Mouse (Mus musculus): ENCODE measurements around the gene Tnfsf13. TPM values are rescaled to one million over a fixed set of nuclear protein-coding genes. Genes with fewer than 3 reads are reported as not detected.
"Not testable (repeated sequence)": the region's sequence is repeated elsewhere in the genome, so short reads cannot be mapped to it uniquely, and the experiment has no call there.

Tnfsf13 gene
- total RNA-seq, 2 experiments from 2014 or later: 1.6 to 2.1 TPM

DNA sequence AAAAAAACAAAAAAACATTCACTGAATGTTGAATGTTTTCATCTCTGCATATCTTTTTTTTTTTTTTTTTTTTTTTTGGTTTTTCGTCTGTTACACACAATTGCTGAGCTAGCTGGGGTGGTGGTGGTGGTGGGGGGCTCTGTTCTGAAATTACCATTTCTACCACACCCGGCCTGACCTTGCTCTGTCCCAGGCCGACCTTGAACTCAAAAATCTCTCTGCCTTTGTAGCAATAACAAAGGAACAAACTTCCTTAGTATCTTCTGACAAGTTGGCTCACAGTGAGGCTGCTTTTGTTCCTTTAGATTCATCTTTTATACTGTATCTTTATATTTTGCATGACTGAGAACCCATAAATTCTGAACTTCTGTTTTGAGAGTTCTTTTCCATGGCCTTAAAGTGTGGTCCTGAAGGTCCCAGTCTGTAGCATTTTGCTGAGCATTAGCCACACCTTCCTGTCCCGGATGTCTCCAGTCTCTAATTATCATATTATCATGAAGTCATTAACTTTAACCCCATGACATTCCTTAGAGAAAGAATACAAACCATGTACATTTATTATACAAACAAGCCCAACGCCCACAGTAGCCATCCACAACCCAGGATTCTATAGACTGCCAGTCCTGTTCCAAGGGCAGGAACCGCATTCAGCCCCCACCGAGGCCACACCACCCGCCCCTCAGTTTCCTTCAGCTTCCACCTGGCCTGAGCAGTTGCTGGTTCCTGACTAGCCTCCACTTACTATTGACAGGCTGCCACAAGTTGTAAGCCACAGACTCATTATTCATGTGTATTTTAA is 18.4 kb upstream of the Tnfsf13 start:
- DNase-seq: no peak

DNA sequence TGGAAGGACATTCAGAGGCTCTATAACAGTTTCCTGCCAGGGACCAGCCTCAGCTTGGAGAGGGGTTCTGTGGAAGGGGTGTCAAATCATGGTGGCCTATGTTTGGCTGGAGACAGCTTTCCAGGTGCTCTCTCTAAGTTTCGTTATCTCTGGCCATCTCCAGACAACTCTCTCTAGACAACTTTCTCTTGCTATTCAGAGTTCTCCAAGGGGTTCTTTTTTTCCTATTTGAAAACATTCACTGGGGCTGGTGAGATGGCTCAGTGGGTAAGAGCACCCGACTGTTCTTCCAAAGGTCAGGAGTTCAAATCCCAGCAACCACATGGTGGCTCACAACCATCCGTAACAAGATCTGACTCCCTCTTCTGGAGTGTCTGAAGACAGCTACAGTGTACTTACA is 17.8 kb upstream of the Tnfsf13 start:
- not testable (repeated sequence) for DNase-seq

DNA sequence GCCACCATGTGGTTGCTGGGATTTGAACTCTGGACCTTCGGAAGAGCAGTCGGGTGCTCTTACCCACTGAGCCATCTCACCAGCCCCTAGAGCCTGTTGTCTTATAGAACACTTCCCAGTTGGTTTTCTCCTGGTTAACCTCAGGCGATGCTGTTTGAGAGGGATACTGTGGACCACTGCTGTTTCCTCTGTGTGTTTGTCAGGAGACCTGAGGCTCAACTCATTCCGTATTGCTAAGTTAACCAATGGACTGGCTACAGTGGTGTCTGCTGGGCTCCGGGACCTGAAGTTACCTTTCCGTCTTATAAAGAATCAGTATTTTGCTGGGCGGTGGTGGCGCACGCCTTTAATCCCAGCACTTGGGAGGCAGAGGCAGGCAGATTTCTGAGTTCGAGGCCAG is 17.3 kb upstream of the Tnfsf13 start:
- DNase-seq: not testable (repeated sequence)

DNA sequence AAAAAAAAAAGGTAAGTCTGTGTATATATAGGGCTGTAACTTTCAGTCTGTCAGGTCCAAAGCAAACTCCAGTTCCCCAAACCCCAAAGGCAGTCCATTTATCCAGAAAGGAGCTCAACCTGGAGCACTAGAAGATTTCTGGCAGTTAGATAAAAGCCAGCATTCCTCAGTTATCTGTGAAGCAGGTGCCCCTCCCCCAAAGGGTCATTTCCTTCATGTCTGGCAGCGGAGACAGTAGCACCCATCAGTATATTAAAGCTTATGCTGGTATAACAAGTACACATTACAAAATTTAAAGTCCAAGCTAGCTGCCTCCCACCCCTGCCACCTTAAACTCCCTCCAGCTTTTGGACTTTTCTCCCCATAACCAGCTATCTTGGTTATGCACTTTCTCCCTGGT is 14.0 kb upstream of the Tnfsf13 start:
- DNase-seq: no peak

DNA sequence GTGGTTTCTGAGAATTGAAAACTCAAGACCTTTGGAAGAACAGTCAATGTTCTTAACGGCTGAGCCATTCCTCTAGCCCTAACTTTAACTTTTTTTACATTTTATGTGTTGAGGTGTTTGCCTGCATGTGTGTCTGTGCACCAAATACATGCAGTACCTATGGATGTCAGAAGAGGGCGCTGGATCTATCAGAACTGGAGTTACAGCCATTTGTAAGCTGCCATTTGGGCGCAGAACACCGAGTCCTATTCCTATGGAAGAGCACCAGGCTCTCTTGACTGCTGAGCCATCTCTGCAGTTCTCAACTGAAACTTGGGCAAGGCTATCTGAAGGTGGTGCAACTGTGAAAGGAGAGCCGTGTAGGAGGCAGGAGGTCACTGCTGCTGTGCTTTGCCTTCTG is 13.0 kb upstream of the Tnfsf13 start:
- no peak for DNase-seq

GRCm38 (mm10) chr11:69697396-69697795 is 11.8 kb upstream of the Tnfsf13 start:
- no peak for DNase-seq

DNA sequence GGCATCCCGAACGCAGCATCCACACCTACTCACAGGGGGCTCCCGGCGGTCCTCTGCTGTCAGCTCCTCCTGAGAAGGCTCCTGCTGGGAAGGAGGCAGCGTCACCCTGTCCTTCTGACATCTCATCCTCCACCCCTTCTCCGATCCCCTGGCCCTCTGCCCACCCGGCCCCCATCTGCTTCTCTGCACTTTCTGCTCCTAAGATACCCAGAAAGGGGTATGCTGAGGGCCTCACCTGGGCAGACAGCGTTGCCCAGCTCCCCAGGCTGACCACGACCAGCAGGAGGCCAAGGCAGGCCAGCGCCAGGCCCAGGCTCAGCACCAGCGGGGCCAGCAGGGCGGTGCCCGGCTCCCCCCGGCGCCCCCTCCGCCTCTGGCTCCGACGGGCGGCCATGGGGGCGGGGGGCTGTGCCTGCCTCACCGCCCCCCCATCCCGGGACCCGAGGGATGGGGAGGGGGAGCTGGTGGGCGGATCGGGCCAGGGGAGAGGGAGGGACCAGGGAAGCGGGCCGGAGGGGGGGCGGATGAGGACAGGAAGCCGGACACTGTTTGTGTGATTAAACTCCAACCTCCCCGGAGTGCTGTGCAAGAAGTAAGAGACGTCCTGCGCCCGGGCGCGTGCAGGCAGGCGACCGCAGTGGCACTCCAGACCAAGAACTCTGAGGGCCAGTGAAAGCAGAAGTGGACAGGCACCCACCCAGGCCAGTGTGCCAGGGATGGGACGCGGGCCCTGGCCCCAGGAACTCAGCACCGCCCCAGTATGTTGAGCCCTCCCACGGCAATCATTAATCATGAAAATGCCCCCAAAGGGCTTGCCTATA is 10.0 kb upstream of the Tnfsf13 start, which contains the start of the genes Tnfsf12 and Tnfsfm13:
TSS of gene Tnfsf12 (minus strand) at position 489 of the 821 bp plus-strand sequence.
TSS of gene Tnfsfm13 (minus strand) at position 738 of the 821 bp plus-strand sequence.
- DNase-seq: peak; percentile 76

- DNase-seq: no peak
These were observed 9.4 kb upstream of the Tnfsf13 start for GRCm38 (mm10) chr11:69695046-69695360.

- DNase-seq: no peak
These were observed 7.9 kb upstream of the Tnfsf13 start for GRCm38 (mm10) chr11:69693421-69693965.

DNA sequence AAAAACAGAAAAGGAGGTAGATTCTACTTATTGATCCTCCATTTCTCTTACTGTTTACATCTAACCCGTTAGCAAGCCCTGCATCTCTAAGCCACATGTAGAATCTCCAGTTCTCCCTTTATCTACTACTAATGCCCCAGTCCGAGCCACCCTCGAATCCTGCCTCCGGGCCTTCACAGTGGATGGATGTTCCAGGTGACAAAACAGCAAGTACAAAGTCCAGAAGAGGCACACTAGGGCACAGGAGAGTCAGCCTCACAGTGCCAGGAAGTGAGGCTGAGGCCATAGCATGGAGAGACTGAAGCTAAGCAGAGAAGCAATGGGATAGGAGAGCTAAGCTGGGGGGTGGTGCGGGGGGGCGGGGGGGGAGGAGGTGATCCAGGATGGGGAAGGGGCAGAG is 7.3 kb upstream of the Tnfsf13 start:
- DNase-seq: no peak

DNA sequence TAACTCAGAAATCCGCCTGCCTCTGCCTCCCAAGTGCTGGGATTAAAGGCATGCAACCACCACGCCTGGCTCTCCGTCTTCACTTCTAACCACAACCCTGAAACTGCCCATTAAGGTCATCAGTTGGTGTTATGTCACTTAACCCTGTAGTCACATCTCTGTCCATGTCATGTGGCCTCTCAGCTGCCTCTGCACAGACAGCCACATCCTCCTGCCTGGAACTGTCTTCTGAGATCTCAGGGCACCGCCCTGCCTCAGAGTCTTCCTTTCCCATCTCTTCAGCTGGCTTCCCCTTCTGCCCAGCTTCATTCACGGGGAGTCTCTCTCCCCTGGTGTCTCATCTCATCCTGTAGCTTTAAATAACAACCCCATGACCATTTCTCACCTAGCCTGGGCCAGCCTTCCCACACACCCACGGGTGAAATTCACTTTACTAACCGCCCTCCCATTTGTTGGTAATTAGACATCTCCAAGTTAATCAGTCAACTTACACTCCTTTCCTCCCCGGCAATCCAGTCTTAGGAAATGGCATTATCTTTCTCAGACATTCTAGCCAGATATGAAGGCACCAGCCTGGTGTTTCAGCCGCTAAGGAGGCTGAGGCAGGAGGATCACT is 6.7 kb upstream of the Tnfsf13 start:
- no peak for DNase-seq

DNA sequence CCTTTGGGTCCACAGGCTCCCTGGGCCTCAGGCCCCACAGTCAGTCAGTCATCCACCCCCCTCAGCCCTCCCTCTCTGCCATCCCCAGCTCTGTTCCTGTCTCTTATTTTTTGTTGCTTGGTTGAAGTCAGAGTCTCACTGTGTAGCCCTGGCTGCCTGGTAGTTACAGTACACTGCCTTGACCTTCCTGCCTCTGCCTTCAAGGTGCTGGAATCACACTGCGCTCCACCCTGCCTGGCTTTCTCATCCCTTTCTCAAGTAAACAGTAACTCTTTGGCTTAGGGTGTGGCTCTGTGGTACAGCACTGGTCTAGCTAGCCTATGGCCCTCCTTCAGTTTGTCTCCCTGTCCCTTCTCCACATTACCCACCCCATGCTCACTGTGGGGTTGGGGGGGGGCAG is 4.3 kb upstream of the Tnfsf13 start:
- no peak for DNase-seq

GRCm38 (mm10) chr11:69687061-69687460 is 1.5 kb upstream of the Tnfsf13 start:
- no peak for DNase-seq

GRCm38 (mm10) chr11:69686377-69686776 is 793 bp upstream of the Tnfsf13 start:
- DNase-seq: peak; percentile 92

GRCm38 (mm10) chr11:69684936-69685335 is 648 bp downstream of the Tnfsf13 start:
- no peak for DNase-seq

DNA sequence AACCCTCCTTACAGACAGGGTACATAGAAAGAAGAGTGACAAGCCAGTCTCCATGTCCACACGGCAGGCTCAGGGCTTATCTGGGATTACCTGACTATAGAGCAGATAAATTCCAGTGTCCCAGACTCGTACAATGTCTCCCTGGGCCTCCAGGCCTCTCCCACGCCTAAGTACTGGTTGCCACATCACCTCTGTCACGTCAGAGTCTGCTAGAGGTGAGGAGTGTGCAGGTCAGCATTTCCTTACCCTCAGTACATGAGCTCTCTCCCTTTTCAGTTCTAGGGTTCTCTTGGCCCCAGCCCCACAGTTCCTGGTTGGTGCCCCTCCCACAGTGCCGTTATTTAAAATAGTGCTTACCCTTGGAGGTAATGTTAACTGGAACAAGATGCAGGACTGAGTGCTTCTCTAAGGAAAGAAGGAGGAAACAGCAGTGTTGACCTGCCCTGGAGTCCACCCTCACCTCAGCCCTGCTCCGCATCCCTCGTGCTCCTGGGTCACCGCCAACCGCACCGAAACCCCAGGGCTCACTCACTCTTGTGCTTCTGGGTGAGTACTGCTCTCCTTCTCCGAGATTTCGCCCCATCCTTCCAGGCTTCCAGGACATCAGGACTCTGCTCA is 1.3 kb downstream of the Tnfsf13 start:
- DNase-seq: peak; percentile 29

DNA sequence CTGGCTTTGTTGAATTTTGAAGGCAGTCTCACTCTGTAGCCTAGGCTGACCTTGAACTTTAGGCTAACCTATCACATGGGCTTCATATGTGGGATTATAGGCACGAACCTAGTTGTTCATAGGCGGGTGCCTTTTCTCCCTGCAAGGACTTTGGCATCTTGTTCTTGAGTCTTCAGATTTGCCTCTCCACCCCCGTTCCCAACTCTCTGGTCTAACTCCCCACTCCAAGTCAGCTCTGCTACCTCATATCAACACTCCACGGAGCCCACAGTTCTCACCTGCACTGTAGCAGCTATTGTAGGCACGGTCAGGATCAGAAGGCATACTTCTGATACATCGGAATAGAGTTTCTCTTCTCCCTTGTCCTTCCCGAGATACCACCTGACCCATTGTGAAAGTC is 2.0 kb downstream of the Tnfsf13 start:
- DNase-seq: no peak

- DNase-seq: peak; percentile 88
These were observed 2.6 kb downstream of the Tnfsf13 start for GRCm38 (mm10) chr11:69682840-69683533.

DNA sequence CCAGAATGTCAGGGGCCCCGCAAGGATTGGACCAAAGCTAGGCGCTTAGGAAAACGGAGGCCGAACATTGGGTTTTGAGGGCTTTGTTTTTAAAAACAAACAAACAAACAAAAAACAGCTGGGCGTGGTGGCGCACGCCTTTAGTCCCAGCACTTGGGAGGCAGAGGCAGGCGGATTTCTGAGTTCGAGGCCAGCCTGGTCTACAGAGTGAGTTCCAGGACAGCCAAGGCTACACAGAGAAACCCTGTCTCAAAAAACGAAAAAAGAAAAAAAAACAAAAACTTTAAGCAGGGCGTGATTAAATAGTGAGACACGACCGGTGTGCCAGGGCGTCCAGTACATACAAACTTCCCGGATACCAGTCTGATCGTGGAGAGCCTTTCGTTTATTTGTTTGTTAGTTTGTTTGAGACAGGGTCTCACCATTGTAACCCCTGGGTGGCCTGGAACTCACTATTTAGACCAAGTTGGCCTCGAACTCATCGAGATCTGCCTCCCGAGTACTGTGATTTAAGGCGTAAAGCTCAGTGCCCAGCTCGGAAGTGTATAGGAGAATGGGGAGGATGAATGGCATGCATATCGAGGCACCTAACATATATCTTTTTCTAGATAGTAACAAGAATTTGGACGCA is 3.3 kb downstream of the Tnfsf13 start:
- DNase-seq: no peak

- DNase-seq: peak; percentile 97
These were observed 4.0 kb downstream of the Tnfsf13 start, which contains the start of gene Senp3 for GRCm38 (mm10) chr11:69681314-69682208. Gene Senp3, minus strand, starts transcription at chr11:69682084.

Measured in gastrocnemius, postnatal 10 days (tissue).